Mouse (Mus musculus) heart, embryonic 13.5 days (tissue): ENCODE measurements around the gene Hal. TPM values are rescaled to one million over a fixed set of nuclear protein-coding genes. Genes with fewer than 3 reads are reported as not detected.
A peak's percentile ranks its signal among the peaks of the same experiment; 100 is the strongest.

Experiments
- ATAC-seq: fragments of 200-750 bp; cut with Nextera tagmentation; 2 replicates; pipeline ENCODE4 v1.8.0; 2017; ENCODE audit warnings: moderate TSS enrichment; ENCODE audit not compliant: insufficient number of reproducible peaks, low FRiP score, low TSS enrichment; ENCODE audit errors: extremely low read depth
- H3K27ac ChIP-seq: fragments of 300-500 bp; sonication (generic); replicated peaks from 2 replicates; pipeline ENCODE4 v1.5.1; 2015; ENCODE audit warnings: moderate library complexity, mild to moderate bottlenecking, inconsistent platforms
- H3K27me3 ChIP-seq: fragments of 300-500 bp; sonication (generic); replicated peaks from 2 replicates; pipeline ENCODE4 v1.6.1; 2015; ENCODE audit warnings: mild to moderate bottlenecking, inconsistent platforms
- H3K36me3 ChIP-seq: fragments of 300-500 bp; sonication (generic); 2 replicates; pipeline ENCODE4 v1.6.1; 2015; ENCODE audit warnings: mild to moderate bottlenecking, inconsistent platforms
- H3K4me1 ChIP-seq: fragments of 300-500 bp; sonication (generic); 2 replicates; pipeline ENCODE4 v1.6.1; 2015; ENCODE audit warnings: inconsistent platforms
- H3K4me2 ChIP-seq: fragments of 300-500 bp; sonication (generic); 2 replicates; pipeline ENCODE4 v1.6.1; 2015; ENCODE audit warnings: inconsistent platforms, mild to moderate bottlenecking, moderate library complexity
- H3K4me3 ChIP-seq: fragments of 300-500 bp; sonication (generic); 2 replicates; pipeline ENCODE4 v1.5.1; 2015; ENCODE audit warnings: moderate library complexity, mild to moderate bottlenecking, inconsistent platforms
- H3K9ac ChIP-seq: fragments of 300-500 bp; sonication (generic); 2 replicates; pipeline ENCODE4 v1.6.1; 2015; ENCODE audit warnings: inconsistent platforms, mild to moderate bottlenecking, moderate library complexity
- H3K9me3 ChIP-seq: fragments of 300-500 bp; sonication (generic); 2 replicates; pipeline ENCODE4 v1.6.1; 2016; ENCODE audit warnings: inconsistent platforms
- WGBS: fragments of 180-500 bp; shearing (Covaris S2); methylation state at CpG from one replicate; pipeline ENCODE4 v1.1.7; 2015; ENCODE audit warnings: mixed read lengths; 5-methylcytosine and 5-hydroxymethylcytosine counted together
- polyA plus RNA-seq: library from polyadenylated mRNA; unstranded; fragments of >200 nt; fragmentation: Nextera tagmentation; extraction: Ambion mirVana; gene quantifications from 2 replicates; pipeline ENCODE4 v1.2.1, GENCODE M21; 2015

The Hal gene
- 0.12 and 0.15 TPM in 2 replicates for polyA plus RNA-seq

- H3K27me3 ChIP-seq, result peaks cover 25% of the 10 kb centered on the region
- no peak within 1 kb of the TSS for H3K4me2 ChIP-seq
- H3K4me3 ChIP-seq, result no peak within 1 kb of the TSS
- ATAC-seq, result no peak
- peaks cover 25% of the 10 kb centered on the region for H3K36me3 ChIP-seq
- no peaks in the 10 kb centered on the region for H3K9me3 ChIP-seq
- no peak within 1 kb of the TSS for H3K9ac ChIP-seq
- no peak within 1 kb of the TSS for H3K27ac ChIP-seq
- no peaks in the 10 kb centered on the region for H3K4me1 ChIP-seq
- 69% methylated on average over 17 of the region's 17 CpGs for WGBS
These were observed at the start of gene Hal for GRCm38 (mm10) chr10:93488066-93488827. Hal (plus strand) TSS chr10:93488768.

- Histone ChIP-seq H3K9ac (no peak overlapping the region), H3K4me1 (peaks cover 83% of the 10 kb centered on the region), H3K4me3 (no peak overlapping the region), H3K9me3 (no peaks in the 10 kb centered on the region), H3K4me2 (no peak overlapping the region; the same call in 1 of the 2 replicates), H3K27me3 (no peaks in the 10 kb centered on the region), H3K36me3 (no peaks in the 10 kb centered on the region), H3K27ac (peak overlapping the region; percentile 85)
- WGBS, result 32% methylated on average over 6 of the region's 6 CpGs
- ATAC-seq, result peak; percentile 60; the same call in 1 of the 2 replicates
These were observed 47.1 kb upstream of the Hal start for GRCm38 (mm10) chr10:93441501-93441900.

GRCm38 (mm10) chr10:93442183-93442582, 46.4 kb upstream of the Hal start:
- peaks cover 83% of the 10 kb centered on the region for H3K4me1 ChIP-seq
- no peaks in the 10 kb centered on the region for H3K27me3 ChIP-seq
- no peak overlapping the region; the same call in 1 of the 2 replicates for H3K9ac ChIP-seq
- H3K4me3 ChIP-seq, result no peak overlapping the region
- peak overlapping the region; percentile 85 for H3K27ac ChIP-seq
- no peaks in the 10 kb centered on the region for H3K9me3 ChIP-seq
- H3K36me3 ChIP-seq, result no peaks in the 10 kb centered on the region
- ATAC-seq, result no peak
- H3K4me2 ChIP-seq, result no peak overlapping the region
- 57% methylated on average over 3 of the region's 3 CpGs for WGBS

GRCm38 (mm10) chr10:93444407-93444806, 44.2 kb upstream of the Hal start:
- WGBS, result 60% methylated on average over 9 of the region's 9 CpGs
- no peak overlapping the region for H3K4me3 ChIP-seq
- H3K4me1 ChIP-seq, result peaks cover 90% of the 10 kb centered on the region
- no peaks in the 10 kb centered on the region for H3K27me3 ChIP-seq
- no peak for ATAC-seq
- no peak overlapping the region for H3K9ac ChIP-seq
- H3K9me3 ChIP-seq, result no peaks in the 10 kb centered on the region
- H3K27ac ChIP-seq, result peak overlapping the region; percentile 81
- peak overlapping the region; percentile 15; the same call in 1 of the 2 replicates for H3K4me2 ChIP-seq
- H3K36me3 ChIP-seq, result no peaks in the 10 kb centered on the region

- Histone ChIP-seq H3K27me3 (no peaks in the 10 kb centered on the region), H3K27ac (peak overlapping the region; percentile 95), H3K36me3 (no peaks in the 10 kb centered on the region), H3K4me1 (peaks cover 74% of the 10 kb centered on the region), H3K9ac (peak overlapping the region; percentile 73), H3K4me3 (peak overlapping the region; percentile 23), H3K9me3 (no peaks in the 10 kb centered on the region), H3K4me2 (peak overlapping the region; percentile 60)
- 15% methylated on average over 10 of the region's 10 CpGs for WGBS
- ATAC-seq, result peak; percentile 79
These were observed 41.2 kb upstream of the Hal start for GRCm38 (mm10) chr10:93447398-93447797.

GRCm38 (mm10) chr10:93454652-93455014, 33.9 kb upstream of the Hal start:
- no peak for ATAC-seq
- 8% methylated on average over 7 of the region's 7 CpGs for WGBS
- peak overlapping the region; percentile 98 for H3K27ac ChIP-seq

GRCm38 (mm10) chr10:93460106-93460505, 28.5 kb upstream of the Hal start:
- Histone ChIP-seq H3K9me3 (no peaks in the 10 kb centered on the region), H3K9ac (no peak overlapping the region), H3K36me3 (peaks cover 59% of the 10 kb centered on the region), H3K4me1 (peaks cover 33% of the 10 kb centered on the region), H3K4me3 (no peak overlapping the region), H3K27ac (no peak overlapping the region), H3K4me2 (no peak overlapping the region), H3K27me3 (no peaks in the 10 kb centered on the region)
- no peak; the same call in 1 of the 2 replicates for ATAC-seq
- WGBS, result 70% methylated on average over 11 of the region's 11 CpGs

More at GRCm38 (mm10) chr10:93454652-93455014, 33.9 kb upstream of the Hal start:
- Histone ChIP-seq H3K36me3 (peaks cover 4% of the 10 kb centered on the region; the same call in 1 of the 2 replicates), H3K9ac (peak overlapping the region; percentile 99), H3K9me3 (no peaks in the 10 kb centered on the region), H3K27me3 (no peaks in the 10 kb centered on the region), H3K4me1 (peaks cover 44% of the 10 kb centered on the region), H3K4me3 (peak overlapping the region; percentile 95), H3K4me2 (peak overlapping the region; percentile 88)

- Histone ChIP-seq H3K27ac (no peak overlapping the region), H3K27me3 (no peaks in the 10 kb centered on the region), H3K4me3 (no peak overlapping the region), H3K36me3 (peaks cover 86% of the 10 kb centered on the region), H3K9me3 (no peaks in the 10 kb centered on the region), H3K4me1 (0 out of 2 replicates have a peak, but pooled peaks cover 7% of the 10 kb centered on the region), H3K9ac (no peak overlapping the region), H3K4me2 (no peak overlapping the region)
- ATAC-seq, result no peak
- WGBS, result 80% methylated on average over 7 of the region's 7 CpGs
These were observed 25.7 kb upstream of the Hal start for GRCm38 (mm10) chr10:93462692-93463382.

- Histone ChIP-seq H3K9ac (no peak overlapping the region), H3K9me3 (no peaks in the 10 kb centered on the region), H3K27ac (no peak overlapping the region), H3K4me3 (no peak overlapping the region), H3K4me2 (no peak overlapping the region), H3K36me3 (peaks cover 91% of the 10 kb centered on the region), H3K4me1 (no peaks in the 10 kb centered on the region), H3K27me3 (no peaks in the 10 kb centered on the region)
- WGBS, result 90% methylated on average over 13 of the region's 13 CpGs
- ATAC-seq, result no peak
These were observed 25.0 kb upstream of the Hal start for GRCm38 (mm10) chr10:93463611-93464010.

GRCm38 (mm10) chr10:93467259-93467658, 21.3 kb upstream of the Hal start:
- Histone ChIP-seq H3K36me3 (peaks cover 94% of the 10 kb centered on the region), H3K27me3 (no peaks in the 10 kb centered on the region), H3K9me3 (no peaks in the 10 kb centered on the region), H3K9ac (no peak overlapping the region), H3K27ac (no peak overlapping the region), H3K4me1 (no peaks in the 10 kb centered on the region), H3K4me2 (no peak overlapping the region), H3K4me3 (no peak overlapping the region)
- no peak for ATAC-seq
- 85% methylated on average over 4 of the region's 4 CpGs for WGBS

- WGBS, result 94% methylated on average over 3 of the region's 3 CpGs
- H3K27ac ChIP-seq, result no peak overlapping the region
- H3K27me3 ChIP-seq, result no peaks in the 10 kb centered on the region
- no peak overlapping the region for H3K4me3 ChIP-seq
- H3K4me2 ChIP-seq, result no peak overlapping the region
- no peaks in the 10 kb centered on the region for H3K9me3 ChIP-seq
- ATAC-seq, result no peak
- H3K36me3 ChIP-seq, result peaks cover 94% of the 10 kb centered on the region
- H3K9ac ChIP-seq, result no peak overlapping the region
- H3K4me1 ChIP-seq, result no peaks in the 10 kb centered on the region
These were observed 20.8 kb upstream of the Hal start for GRCm38 (mm10) chr10:93467791-93468190.
